Mouse (Mus musculus): ENCODE results near the gene Gpc6.

Gene Gpc6

GRCm38 (mm10) chr14:116947939-116948591 is 22.9 kb downstream of the Gpc6 start:
- DNase-seq (ENCODE audit: low spot score in 2 of 2) = no peak

- no peak for DNase-seq (ENCODE audit: low spot score in 2 of 2)
Measured at GRCm38 (mm10) chr14:116957154-116957553, 32.0 kb downstream of the Gpc6 start.

GRCm38 (mm10) chr14:116964837-116965236 is 39.7 kb downstream of the Gpc6 start:
- DNase-seq (ENCODE audit: low spot score in 2 of 2) = no peak

GRCm38 (mm10) chr14:116974708-116975107 is 49.6 kb downstream of the Gpc6 start:
- DNase-seq (ENCODE audit: low spot score in 2 of 2) = no peak

- no peak for DNase-seq (ENCODE audit: low spot score in 2 of 2)
Measured at GRCm38 (mm10) chr14:116975224-116975623, 50.1 kb downstream of the Gpc6 start.

- DNase-seq (ENCODE audit: low spot score in 2 of 2) = no peak
Measured at GRCm38 (mm10) chr14:116977259-116977658, 52.1 kb downstream of the Gpc6 start.

GRCm38 (mm10) chr14:116979714-116980382 is 54.7 kb downstream of the Gpc6 start:
- DNase-seq (ENCODE audit: low spot score in 2 of 2) = no peak

GRCm38 (mm10) chr14:116981711-116982110 is 56.6 kb downstream of the Gpc6 start:
- no peak for DNase-seq (ENCODE audit: low spot score in 2 of 2)

GRCm38 (mm10) chr14:116987341-116987740 is 62.2 kb downstream of the Gpc6 start:
- DNase-seq (ENCODE audit: low spot score in 2 of 2) = no peak

GRCm38 (mm10) chr14:117000376-117000775 is 75.3 kb downstream of the Gpc6 start:
- DNase-seq (ENCODE audit: low spot score in 2 of 2) = no peak

- DNase-seq (ENCODE audit: low spot score in 2 of 2) = no peak
Measured at GRCm38 (mm10) chr14:117002313-117002712, 77.2 kb downstream of the Gpc6 start.

GRCm38 (mm10) chr14:117008781-117009180 is 83.7 kb downstream of the Gpc6 start:
- DNase-seq (ENCODE audit: low spot score in 2 of 2) = no peak

GRCm38 (mm10) chr14:117012969-117013368 is 87.9 kb downstream of the Gpc6 start:
- no peak for DNase-seq (ENCODE audit: low spot score in 2 of 2)

- no peak for DNase-seq (ENCODE audit: low spot score in 2 of 2)
Measured at GRCm38 (mm10) chr14:117013554-117014117, 88.5 kb downstream of the Gpc6 start.

- DNase-seq (ENCODE audit: low spot score in 2 of 2) = no peak
Measured at GRCm38 (mm10) chr14:117015333-117015922, 90.3 kb downstream of the Gpc6 start.

GRCm38 (mm10) chr14:117022180-117022799 is 97.2 kb downstream of the Gpc6 start:
- no peak for DNase-seq (ENCODE audit: low spot score in 2 of 2)

GRCm38 (mm10) chr14:117034146-117034545 is 109.0 kb downstream of the Gpc6 start:
- DNase-seq (ENCODE audit: low spot score in 2 of 2) = no peak

GRCm38 (mm10) chr14:117041017-117041416 is 115.9 kb downstream of the Gpc6 start:
- peak in 1 of 2 experiments; percentile 11 for DNase-seq (ENCODE audit: low spot score in 2 of 2)

- DNase-seq (ENCODE audit: low spot score in 2 of 2) = no peak
Measured at GRCm38 (mm10) chr14:117048951-117049350, 123.8 kb downstream of the Gpc6 start.

- DNase-seq (ENCODE audit: low spot score in 2 of 2) = no peak
Measured at GRCm38 (mm10) chr14:117050877-117051276, 125.8 kb downstream of the Gpc6 start.

- DNase-seq (ENCODE audit: low spot score in 2 of 2) = no peak
Measured at GRCm38 (mm10) chr14:117053361-117053760, 128.2 kb downstream of the Gpc6 start.

- DNase-seq (ENCODE audit: low spot score in 2 of 2) = no peak
Measured at GRCm38 (mm10) chr14:117055134-117055533, 130.0 kb downstream of the Gpc6 start.
